Mouse (Mus musculus): Measurements from ENCODE around the gene Gm6993.

GRCm38 (mm10) chr12:31261882-31262281 lies 21.3 kb downstream of the Gm6993 start:
- TF ChIP-seq CTCF (IDR thresholded peaks at IDR 0.05; ENCODE audit: control insufficient read depth, insufficient read depth, low read length), result no peak
- TF ChIP-seq POLR2A (IDR thresholded peaks at IDR 0.05; ENCODE audit: borderline replicate concordance, control insufficient read depth, low read depth, low read length), result no peak

All from bone marrow, adult 2 months (tissue).